Mouse (Mus musculus) kidney, adult 2 months (tissue): ENCODE measurements around the gene Ep400. TPM values are rescaled to one million over a fixed set of nuclear protein-coding genes. Genes with fewer than 3 reads are reported as not detected.
A peak's percentile ranks its signal among the peaks of the same experiment; 100 is the strongest.

Experiments
- DNase-seq: peaks from one replicate; pipeline ENCODE4 v3.0.0; 2021
- H3K27ac ChIP-seq: fragments of 200-500 bp; 2 replicates; pipeline ENCODE4 v1.5.1; 2012; ENCODE audit warnings: low read depth, low read length, control low read depth, inconsistent platforms; ENCODE audit not compliant: insufficient read depth
- H3K27me3 ChIP-seq: fragments of 200-500 bp; replicated peaks from 2 replicates; pipeline ENCODE4 v1.6.1; 2012; ENCODE audit warnings: mild to moderate bottlenecking, moderate library complexity, low read length, inconsistent platforms; ENCODE audit not compliant: control insufficient read depth, insufficient read depth
- H3K36me3 ChIP-seq: fragments of 200-500 bp; 2 replicates; pipeline ENCODE4 v1.6.1; 2012; ENCODE audit warnings: mild to moderate bottlenecking, moderate library complexity, low read length, inconsistent platforms; ENCODE audit not compliant: control insufficient read depth, insufficient read depth
- H3K4me1 ChIP-seq: fragments of 200-500 bp; 2 replicates; pipeline ENCODE4 v1.6.1; 2011; ENCODE audit warnings: low read length; ENCODE audit not compliant: control insufficient read depth, insufficient read depth
- H3K4me3 ChIP-seq: fragments of 200-500 bp; 2 replicates; pipeline ENCODE4 v1.5.1; 2011; ENCODE audit warnings: mild to moderate bottlenecking, low read depth, low read length, control low read depth; ENCODE audit not compliant: insufficient read depth
- CTCF ChIP-seq: fragments of 200-500 bp; conservative IDR thresholded peaks from 2 replicates; pipeline ENCODE4 v1.5.1; 2011; ENCODE audit warnings: low read depth, mild to moderate bottlenecking, control low read depth, low read length, moderate library complexity, mixed read lengths; ENCODE audit not compliant: insufficient read depth, insufficient read length
- POLR2A ChIP-seq: fragments of 200-500 bp; IDR thresholded peaks from one replicate; pipeline ENCODE4 v1.6.1; 2011; ENCODE audit warnings: low read depth, low read length, control low read depth
- WGBS: fragments of 180-500 bp; shearing (Covaris S2); methylation state at CpG from one replicate; pipeline ENCODE4 v1.1.7; 2018; 5-methylcytosine and 5-hydroxymethylcytosine counted together
- polyA plus RNA-seq: library from polyadenylated mRNA; depleted of rRNA; stranded (reverse); fragments of >200 nt; gene quantifications from 2 replicates; pipeline ENCODE4 v1.2.3, GENCODE M21; 2012

The Ep400 gene
- polyA plus RNA-seq, 1 experiment = 28.2 TPM

GRCm38 (mm10) chr5:110664041-110664440, 106.5 kb downstream of the Ep400 start:
- H3K27me3 ChIP-seq = no peaks in the 10 kb centered on the region
- WGBS = 89% methylated on average over 2 of the region's 2 CpGs
- no peak for DNase-seq
- H3K4me3 ChIP-seq = no peak overlapping the region
- no peaks in the 10 kb centered on the region for H3K4me1 ChIP-seq
- peaks cover 2% of the 10 kb centered on the region; the same call in 1 of the 2 replicates for H3K36me3 ChIP-seq
- H3K27ac ChIP-seq = no peak overlapping the region
- TF ChIP-seq CTCF (no peak), POLR2A (no peak)

GRCm38 (mm10) chr5:110659682-110660081, 110.8 kb downstream of the Ep400 start:
- H3K4me1 ChIP-seq = no peaks in the 10 kb centered on the region
- H3K36me3 ChIP-seq = peaks cover 3% of the 10 kb centered on the region; the same call in 1 of the 2 replicates
- no peak overlapping the region for H3K4me3 ChIP-seq
- TF ChIP-seq POLR2A (no peak), CTCF (no peak)
- no peak for DNase-seq
- H3K27ac ChIP-seq = no peak overlapping the region
- no peaks in the 10 kb centered on the region for H3K27me3 ChIP-seq

- no peak overlapping the region for H3K27ac ChIP-seq
- peaks cover 6% of the 10 kb centered on the region for H3K4me1 ChIP-seq
- no peak for DNase-seq
Measured at GRCm38 (mm10) chr5:110653686-110654085, 116.8 kb downstream of the Ep400 start.

GRCm38 (mm10) chr5:110652719-110653648, 117.5 kb downstream of the Ep400 start, which contains the start of the genes Noc4l and Ddx51:
Noc4l (minus strand) TSS chr5:110653417.
Ddx51 (plus strand) TSS chr5:110653451.
- Histone ChIP-seq H3K27me3 (no peaks in the 10 kb centered on the region), H3K27ac (no peak within 1 kb of the TSS), H3K4me1 (peaks cover 6% of the 10 kb centered on the region), H3K4me3 (peak within 1 kb of the TSS; percentile 95), H3K36me3 (0 out of 2 replicates have a peak, but pooled peaks cover 1% of the 10 kb centered on the region)
- TF ChIP-seq POLR2A (no peak), CTCF (no peak)
- under 1% methylated on average over 91 of the region's 91 CpGs for WGBS
- DNase-seq = peak; percentile 96

More at GRCm38 (mm10) chr5:110653686-110654085, 116.8 kb downstream of the Ep400 start:
- Histone ChIP-seq H3K4me3 (peak overlapping the region; percentile 95), H3K36me3 (0 out of 2 replicates have a peak, but pooled peaks cover 1% of the 10 kb centered on the region), H3K27me3 (no peaks in the 10 kb centered on the region)
- 2% methylated on average over 37 of the region's 37 CpGs for WGBS
- TF ChIP-seq POLR2A = no peak
- no peak for TF ChIP-seq CTCF

GRCm38 (mm10) chr5:110646377-110646776, 124.1 kb downstream of the Ep400 start:
- H3K36me3 ChIP-seq = no peaks in the 10 kb centered on the region

GRCm38 (mm10) chr5:110639459-110639858, 131.1 kb downstream of the Ep400 start:
- TF ChIP-seq CTCF = peak; percentile 69
- TF ChIP-seq POLR2A = no peak
- H3K36me3 ChIP-seq = no peaks in the 10 kb centered on the region
- H3K4me1 ChIP-seq = no peaks in the 10 kb centered on the region; the same call in 1 of the 2 replicates
- H3K4me3 ChIP-seq = no peak overlapping the region
- no peak overlapping the region for H3K27ac ChIP-seq
- WGBS = 22% methylated on average over 12 of the region's 12 CpGs
- no peaks in the 10 kb centered on the region for H3K27me3 ChIP-seq
- DNase-seq = peak; percentile 78

More at GRCm38 (mm10) chr5:110646377-110646776, 124.1 kb downstream of the Ep400 start:
- Histone ChIP-seq H3K27me3 (no peaks in the 10 kb centered on the region), H3K4me1 (no peaks in the 10 kb centered on the region), H3K27ac (no peak overlapping the region), H3K4me3 (no peak overlapping the region)
- DNase-seq = no peak
- TF ChIP-seq CTCF = no peak
- no peak for TF ChIP-seq POLR2A
